Mouse (Mus musculus): ENCODE results near the gene C1qtnf1. TPM values are rescaled to one million over a fixed set of nuclear protein-coding genes. Genes with fewer than 3 reads are reported as not detected.

Gene C1qtnf1
- polyA plus RNA-seq, 1 experiment from 2014 or later, result 14.7 TPM

GRCm38 (mm10) chr11:118460280-118460679 lies 32.3 kb downstream of the C1qtnf1 start:
- Histone ChIP-seq H3K9ac (no peak overlapping the region), H3K9me3 (no peaks in the 10 kb centered on the region), H3K27me3 (no peaks in the 10 kb centered on the region), H3K27ac (no peak overlapping the region), H3K4me2 (no peak overlapping the region), H3K4me3 (no peak overlapping the region), H3K4me1 (peaks cover 15% of the 10 kb centered on the region), H3K36me3 (no peaks in the 10 kb centered on the region)
- WGBS, result 55% methylated on average over 6 of the region's 6 CpGs
- ATAC-seq (ENCODE audit: insufficient number of reproducible peaks, insufficient read depth, low FRiP score, low TSS enrichment, low read depth), result no peak

- no peak for ATAC-seq (ENCODE audit: insufficient number of reproducible peaks, insufficient read depth, low FRiP score, low TSS enrichment, low read depth)
Measured at GRCm38 (mm10) chr11:118467441-118468035, 39.5 kb downstream of the C1qtnf1 start.

GRCm38 (mm10) chr11:118469509-118470160 lies 41.6 kb downstream of the C1qtnf1 start:
- no peaks in the 10 kb centered on the region for H3K36me3 ChIP-seq
- 75% methylated on average over 10 of the region's 10 CpGs for WGBS

More at GRCm38 (mm10) chr11:118467441-118468035, 39.5 kb downstream of the C1qtnf1 start:
- WGBS, result 60% methylated on average over 11 of the region's 11 CpGs
- Histone ChIP-seq H3K27ac (no peak overlapping the region), H3K4me3 (no peak overlapping the region), H3K9me3 (no peaks in the 10 kb centered on the region), H3K9ac (no peak overlapping the region), H3K27me3 (no peaks in the 10 kb centered on the region), H3K4me2 (no peak overlapping the region), H3K36me3 (no peaks in the 10 kb centered on the region), H3K4me1 (peaks cover 26% of the 10 kb centered on the region)

DNA sequence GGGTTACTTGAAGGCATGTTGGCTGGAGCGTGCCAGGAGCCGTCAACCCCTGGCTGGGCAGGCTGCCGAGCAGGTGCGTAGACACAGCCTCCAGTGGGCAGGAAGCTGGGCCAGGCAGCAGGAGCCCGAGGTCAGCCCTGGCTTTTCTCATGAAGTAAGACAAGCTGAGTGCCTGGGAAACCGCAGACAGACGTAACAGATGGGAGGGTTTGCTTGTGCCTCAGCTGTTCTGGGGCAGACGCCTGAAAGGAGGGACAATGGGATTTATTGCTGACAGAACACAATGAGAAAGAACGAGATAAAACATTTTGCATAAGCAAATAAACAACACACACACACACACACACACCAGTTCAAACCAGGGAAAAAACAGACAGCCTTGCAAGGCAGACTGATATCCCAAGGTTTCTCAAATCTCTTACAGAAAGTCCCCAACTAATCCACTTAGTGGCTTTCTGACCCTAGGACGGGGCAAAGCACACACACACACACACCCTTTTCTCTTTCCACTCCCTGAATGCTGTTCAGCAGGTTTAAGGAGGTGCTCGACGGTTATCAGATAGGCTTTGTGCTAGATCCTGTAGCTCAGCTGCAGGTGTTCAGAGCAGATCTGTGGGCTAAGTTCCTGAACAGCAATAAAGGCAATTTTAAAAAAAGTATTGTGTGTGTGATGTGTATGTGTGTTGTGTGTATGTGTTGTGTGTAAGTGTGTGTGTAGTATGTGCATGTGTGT lies 42.4 kb downstream of the C1qtnf1 start:
- H3K9ac ChIP-seq, result peak overlapping the region; percentile 17
- peaks cover 17% of the 10 kb centered on the region for H3K4me1 ChIP-seq
- H3K27me3 ChIP-seq, result no peaks in the 10 kb centered on the region
- no peaks in the 10 kb centered on the region for H3K9me3 ChIP-seq
- no peaks in the 10 kb centered on the region for H3K36me3 ChIP-seq
- peak overlapping the region; percentile 64 for H3K27ac ChIP-seq
- WGBS, result 33% methylated on average over 12 of the region's 12 CpGs
- H3K4me2 ChIP-seq, result no peak overlapping the region
- H3K4me3 ChIP-seq, result no peak overlapping the region
- no peak for ATAC-seq (ENCODE audit: insufficient number of reproducible peaks, insufficient read depth, low FRiP score, low TSS enrichment, low read depth)

More at GRCm38 (mm10) chr11:118469509-118470160, 41.6 kb downstream of the C1qtnf1 start:
- Histone ChIP-seq H3K4me3 (no peak overlapping the region), H3K27me3 (no peaks in the 10 kb centered on the region), H3K4me2 (no peak overlapping the region), H3K27ac (peak overlapping the region; percentile 64), H3K4me1 (peaks cover 21% of the 10 kb centered on the region), H3K9me3 (no peaks in the 10 kb centered on the region), H3K9ac (0 out of 2 replicates have a peak overlapping the region, but pooled peaks have one; percentile 17)
- ATAC-seq (ENCODE audit: insufficient number of reproducible peaks, insufficient read depth, low FRiP score, low TSS enrichment, low read depth), result no peak

GRCm38 (mm10) chr11:118471676-118472075 lies 43.7 kb downstream of the C1qtnf1 start:
- no peaks in the 10 kb centered on the region for H3K27me3 ChIP-seq
- no peaks in the 10 kb centered on the region for H3K36me3 ChIP-seq
- H3K4me3 ChIP-seq, result no peak overlapping the region
- 55% methylated on average over 13 of the region's 13 CpGs for WGBS
- H3K4me2 ChIP-seq, result no peak overlapping the region
- H3K9ac ChIP-seq, result no peak overlapping the region
- H3K9me3 ChIP-seq, result no peaks in the 10 kb centered on the region
- peaks cover 17% of the 10 kb centered on the region for H3K4me1 ChIP-seq
- H3K27ac ChIP-seq, result no peak overlapping the region
- ATAC-seq (ENCODE audit: insufficient number of reproducible peaks, insufficient read depth, low FRiP score, low TSS enrichment, low read depth), result no peak

DNA sequence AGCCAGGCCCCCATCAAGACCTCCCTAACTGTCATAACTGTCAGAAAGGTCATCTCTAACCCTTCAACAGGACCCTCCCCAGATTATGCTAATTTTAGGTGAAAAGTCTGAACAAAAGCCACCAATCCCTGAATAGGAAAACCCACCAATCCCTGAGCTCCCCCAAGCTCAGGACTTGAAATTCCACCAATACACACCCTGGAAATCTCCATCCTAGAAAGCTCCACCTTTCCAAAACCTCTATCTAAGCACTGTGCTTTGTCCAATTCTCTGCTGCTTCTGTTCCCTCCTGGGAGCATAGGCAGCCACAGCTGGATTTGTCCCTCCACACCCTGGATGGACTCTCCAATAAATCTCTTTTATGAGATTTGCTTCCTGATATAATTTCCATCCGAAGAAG lies 45.2 kb downstream of the C1qtnf1 start:
- Histone ChIP-seq H3K9me3 (no peaks in the 10 kb centered on the region), H3K4me2 (no peak overlapping the region), H3K36me3 (no peaks in the 10 kb centered on the region), H3K4me3 (no peak overlapping the region), H3K27ac (no peak overlapping the region), H3K4me1 (peaks cover 26% of the 10 kb centered on the region), H3K27me3 (no peaks in the 10 kb centered on the region), H3K9ac (no peak overlapping the region)
- 75% methylated on average over 1 of the region's 1 CpGs for WGBS
- no peak for ATAC-seq (ENCODE audit: insufficient number of reproducible peaks, insufficient read depth, low FRiP score, low TSS enrichment, low read depth)

GRCm38 (mm10) chr11:118473842-118474500 lies 46.0 kb downstream of the C1qtnf1 start:
- ATAC-seq (ENCODE audit: insufficient number of reproducible peaks, insufficient read depth, low FRiP score, low TSS enrichment, low read depth), result no peak
- 79% methylated on average over 6 of the region's 6 CpGs for WGBS
- H3K36me3 ChIP-seq, result no peaks in the 10 kb centered on the region
- no peaks in the 10 kb centered on the region for H3K9me3 ChIP-seq
- no peak overlapping the region for H3K9ac ChIP-seq
- H3K4me2 ChIP-seq, result no peak overlapping the region
- H3K4me3 ChIP-seq, result no peak overlapping the region
- H3K4me1 ChIP-seq, result peaks cover 26% of the 10 kb centered on the region
- H3K27me3 ChIP-seq, result no peaks in the 10 kb centered on the region
- H3K27ac ChIP-seq, result no peak overlapping the region

- Histone ChIP-seq H3K4me1 (peaks cover 13% of the 10 kb centered on the region), H3K4me3 (no peak overlapping the region), H3K27me3 (no peaks in the 10 kb centered on the region), H3K36me3 (no peaks in the 10 kb centered on the region; the same call in 1 of the 2 replicates), H3K4me2 (no peak overlapping the region), H3K9me3 (no peaks in the 10 kb centered on the region), H3K9ac (no peak overlapping the region), H3K27ac (no peak overlapping the region)
- no peak for ATAC-seq (ENCODE audit: insufficient number of reproducible peaks, insufficient read depth, low FRiP score, low TSS enrichment, low read depth)
- WGBS, result 90% methylated on average over 7 of the region's 7 CpGs
Measured at GRCm38 (mm10) chr11:118475496-118476083, 47.6 kb downstream of the C1qtnf1 start.

GRCm38 (mm10) chr11:118476396-118477373 lies 48.7 kb downstream of the C1qtnf1 start, which contains the start of gene Engase:
Engase (plus strand) TSS chr11:118476829.
- peak within 1 kb of the TSS; percentile 91 for H3K4me2 ChIP-seq
- H3K4me1 ChIP-seq, result peaks cover 9% of the 10 kb centered on the region
- H3K9ac ChIP-seq, result peak within 1 kb of the TSS; percentile 82
- ATAC-seq (ENCODE audit: insufficient number of reproducible peaks, insufficient read depth, low FRiP score, low TSS enrichment, low read depth), result peak; percentile 98
- H3K27me3 ChIP-seq, result no peaks in the 10 kb centered on the region
- H3K27ac ChIP-seq, result peak within 1 kb of the TSS; percentile 51; the same call in 1 of the 2 replicates
- H3K36me3 ChIP-seq, result peaks cover 3% of the 10 kb centered on the region
- no peaks in the 10 kb centered on the region for H3K9me3 ChIP-seq
- H3K4me3 ChIP-seq, result peak within 1 kb of the TSS; percentile 80
- WGBS, result 1% methylated on average over 52 of the region's 57 CpGs

- Histone ChIP-seq H3K9me3 (no peaks in the 10 kb centered on the region), H3K9ac (no peak overlapping the region), H3K4me2 (no peak overlapping the region), H3K27me3 (no peaks in the 10 kb centered on the region), H3K27ac (no peak overlapping the region), H3K4me3 (no peak overlapping the region), H3K36me3 (peaks cover 22% of the 10 kb centered on the region), H3K4me1 (peaks cover 10% of the 10 kb centered on the region)
- WGBS, result 74% methylated on average over 12 of the region's 12 CpGs
- ATAC-seq (ENCODE audit: insufficient number of reproducible peaks, insufficient read depth, low FRiP score, low TSS enrichment, low read depth), result no peak
Measured at GRCm38 (mm10) chr11:118479776-118480175, 51.8 kb downstream of the C1qtnf1 start.

Measured in embryonic facial prominence, embryonic 13.5 days (tissue).